Comparison of ENCODE assay signal across 8 mouse cellular contexts in genomic region chr8:120543416-120544055, GRCm38 (mm10). TPM values are rescaled to one million over a fixed set of nuclear protein-coding genes. Genes with fewer than 3 reads are reported as not detected.
DNase-seq lines count a peak whose midpoint lies in the region; ATAC-seq lines count a peak whose summit lies in the region.

No protein-coding gene starts in this region.

- no peak for ATAC-seq in forebrain, embryonic 12.5 days (ENCODE audit: low FRiP score)
- no peak for ATAC-seq in forebrain, embryonic 11.5 days (replicated peaks; ENCODE audit: low FRiP score)
- ATAC-seq in liver, embryonic 13.5 days (ENCODE audit: low read depth), result no peak

- no peaks in the 10 kb centered on the region for H3K9me3 ChIP-seq in forebrain, embryonic 12.5 days
- H3K9me3 ChIP-seq in forebrain, embryonic 11.5 days (ENCODE audit: control insufficient read depth, low read length), result no peaks in the 10 kb centered on the region
- no peaks in the 10 kb centered on the region for H3K9me3 ChIP-seq in liver, embryonic 13.5 days (replicated peaks)

- H3K9ac ChIP-seq in forebrain, embryonic 12.5 days, result no peak overlapping the region
- no peak overlapping the region for H3K9ac ChIP-seq in forebrain, embryonic 11.5 days (ENCODE audit: low read length)
- H3K9ac ChIP-seq in liver, embryonic 13.5 days, result no peak overlapping the region

- H3K4me2 ChIP-seq in forebrain, embryonic 12.5 days, result peak overlapping the region; percentile 21
- no peak overlapping the region for H3K4me2 ChIP-seq in forebrain, embryonic 11.5 days (ENCODE audit: low read depth, low read length, severe bottlenecking)
- H3K4me2 ChIP-seq in liver, embryonic 13.5 days, result 0 out of 2 replicates have a peak overlapping the region, but pooled peaks have one; percentile 3

- H3K4me3 ChIP-seq in forebrain, embryonic 12.5 days (replicated peaks), result no peak overlapping the region
- no peak overlapping the region for H3K4me3 ChIP-seq in forebrain, embryonic 11.5 days (ENCODE audit: low read depth, low read length)
- H3K4me3 ChIP-seq in liver, embryonic 13.5 days (replicated peaks), result no peak overlapping the region

- H3K36me3 ChIP-seq in forebrain, embryonic 12.5 days (replicated peaks), result no peaks in the 10 kb centered on the region
- H3K36me3 ChIP-seq in forebrain, embryonic 11.5 days (ENCODE audit: control insufficient read depth, insufficient read depth, low read length), result no peaks in the 10 kb centered on the region
- H3K36me3 ChIP-seq in liver, embryonic 13.5 days, result peaks cover 41% of the 10 kb centered on the region

- peak overlapping the region; percentile 51 for H3K27ac ChIP-seq in forebrain, embryonic 12.5 days
- H3K27ac ChIP-seq in forebrain, embryonic 11.5 days (ENCODE audit: low read depth, low read length), result no peak overlapping the region
- peak overlapping the region; percentile 94 for H3K27ac ChIP-seq in liver, embryonic 13.5 days

- 64% methylated on average over 8 of the region's 8 CpGs for WGBS in forebrain, embryonic 12.5 days
- 73% methylated on average over 8 of the region's 8 CpGs for WGBS in forebrain, embryonic 11.5 days
- 77% methylated on average over 8 of the region's 8 CpGs for WGBS in liver, embryonic 13.5 days (ENCODE audit: insufficient replicate concordance)

- DNase-seq in forebrain, embryonic 11.5 days (ENCODE audit: low spot score), result no peak
- DNase-seq in Muller cell, postnatal 12 days (ENCODE audit: inconsistent ontology term), result peak; percentile 48
- peak; percentile 86 to 89 for DNase-seq in heart, postnatal 10 days
- no peak for DNase-seq in liver, embryonic 13.5 days
- peak; percentile 92 for DNase-seq in thymus, postnatal 0 days (ENCODE audit: low spot score)
- no peak for DNase-seq in B cell, adult 2 months
- DNase-seq in layer of hippocampus, postnatal 25 days (ENCODE audit: extremely low spot score in 1 of 2, low spot score in 1 of 2), result no peak

- peaks cover 92% of the 10 kb centered on the region for H3K4me1 ChIP-seq in forebrain, embryonic 12.5 days
- H3K4me1 ChIP-seq in forebrain, embryonic 11.5 days (replicated peaks; ENCODE audit: control insufficient read depth, insufficient read depth, low read length), result peaks cover 57% of the 10 kb centered on the region
- peaks cover 100% of the 10 kb centered on the region for H3K4me1 ChIP-seq in liver, embryonic 13.5 days (replicated peaks)

- H3K27me3 ChIP-seq in forebrain, embryonic 12.5 days, result 0 out of 2 replicates have a peak, but pooled peaks cover 5% of the 10 kb centered on the region
- H3K27me3 ChIP-seq in forebrain, embryonic 11.5 days (ENCODE audit: control insufficient read depth, insufficient read depth, low read length), result no peaks in the 10 kb centered on the region
- H3K27me3 ChIP-seq in liver, embryonic 13.5 days, result no peaks in the 10 kb centered on the region

- intact Hi-C loops in heart, postnatal 10 days (cut with DNase I), result no loop called here

RNA-seq across cellular contexts. Expression of gene Gins2, which starts 45.6 kb away (rescaled TPM):
- polyA plus RNA-seq in forebrain, embryonic 12.5 days (2016; fragmentation: Nextera tagmentation; extraction: Ambion mirVana), result 83.2 and 84.8 TPM in 2 replicates
- polyA plus RNA-seq in forebrain, embryonic 11.5 days (2014; fragmentation: Nextera tagmentation; extraction: Ambion mirVana), result 105 and 115 TPM in 2 replicates
- total RNA-seq in heart, postnatal 10 days (2021), result 10 to 100 TPM; 14.6 to 15.2 TPM
- polyA plus RNA-seq in liver, embryonic 13.5 days (2015; fragmentation: Nextera tagmentation; extraction: Ambion mirVana), result 75.6 and 75.9 TPM in 2 replicates
- 60.0 and 77.9 TPM in 2 replicates for polyA plus RNA-seq in thymus, postnatal 0 days (2015; fragmentation: Nextera tagmentation; extraction: Ambion mirVana)
- 1 to 10 TPM; 2.9 to 4.6 TPM for total RNA-seq in layer of hippocampus, postnatal 25 days (2021)

Comparison
In these comparisons a context has a peak if more than half of its experiments do, and no peak if none do; other contexts are left out.
1. DNase-seq: peak in Muller cell, postnatal 12 days (single experiment), heart, postnatal 10 days (2 of 2) and thymus, postnatal 0 days (single experiment); none in forebrain, embryonic 11.5 days (single experiment), liver, embryonic 13.5 days (single experiment), B cell, adult 2 months (0 of 2) and layer of hippocampus, postnatal 25 days (0 of 2).